Mouse (Mus musculus): ENCODE results near the gene 4833439L19Rik. TPM values are rescaled to one million over a fixed set of nuclear protein-coding genes. Genes with fewer than 3 reads are reported as not detected.
"Not testable (repeated sequence)": the region's sequence is repeated elsewhere in the genome, so short reads cannot be mapped to it uniquely, and the experiment has no call there.

Gene 4833439L19Rik
- polyA plus RNA-seq (2014; fragmentation: Nextera tagmentation; extraction: Ambion mirVana) = 95.1 and 104 TPM in 2 replicates

DNA sequence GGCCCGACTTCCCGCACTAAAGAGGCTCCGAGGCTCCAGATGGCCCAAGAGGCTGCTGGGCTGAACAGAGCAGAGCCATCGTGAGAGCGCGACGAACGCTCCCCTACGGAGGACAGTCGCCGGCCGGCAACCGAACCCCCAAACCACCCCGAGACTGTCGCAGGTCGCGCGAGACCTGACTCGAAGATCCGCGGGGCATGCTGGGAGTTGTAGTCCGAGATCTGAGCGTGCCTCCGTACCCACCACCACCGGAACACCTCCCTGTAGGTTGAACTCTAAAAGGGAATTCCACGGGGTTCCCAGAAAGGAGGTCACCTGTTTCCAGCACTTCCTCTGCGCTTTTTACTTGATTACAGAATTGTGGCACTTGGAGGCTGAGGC is at the start of gene 4833439L19Rik:
4833439L19Rik (minus strand) TSS at position 235 of the 381 bp plus-strand sequence.
- Histone ChIP-seq H3K9ac (ENCODE audit: low read depth, low read length) (peak within 1 kb of the TSS; percentile 94), H3K4me1 (replicated peaks; ENCODE audit: control insufficient read depth, insufficient read depth, low read length) (peaks cover 6% of the 10 kb centered on the region), H3K36me3 (ENCODE audit: control insufficient read depth, insufficient read depth, low read length) (peaks cover 7% of the 10 kb centered on the region), H3K27me3 (replicated peaks; ENCODE audit: control insufficient read depth, insufficient read depth, low read length) (no peaks in the 10 kb centered on the region), H3K4me3 (ENCODE audit: low read depth, low read length) (peak within 1 kb of the TSS; percentile 97), H3K9me3 (ENCODE audit: control insufficient read depth, low read length) (no peaks in the 10 kb centered on the region), H3K27ac (ENCODE audit: low read depth, low read length) (peak within 1 kb of the TSS; percentile 68), H3K4me2 (peak within 1 kb of the TSS; percentile 93)
- DNase-seq (ENCODE audit: low spot score) = peak; percentile 90
- 0% methylated on average over 27 of the region's 27 CpGs for WGBS
- peak; percentile 90 for ATAC-seq (replicated peaks; ENCODE audit: low FRiP score)

DNA sequence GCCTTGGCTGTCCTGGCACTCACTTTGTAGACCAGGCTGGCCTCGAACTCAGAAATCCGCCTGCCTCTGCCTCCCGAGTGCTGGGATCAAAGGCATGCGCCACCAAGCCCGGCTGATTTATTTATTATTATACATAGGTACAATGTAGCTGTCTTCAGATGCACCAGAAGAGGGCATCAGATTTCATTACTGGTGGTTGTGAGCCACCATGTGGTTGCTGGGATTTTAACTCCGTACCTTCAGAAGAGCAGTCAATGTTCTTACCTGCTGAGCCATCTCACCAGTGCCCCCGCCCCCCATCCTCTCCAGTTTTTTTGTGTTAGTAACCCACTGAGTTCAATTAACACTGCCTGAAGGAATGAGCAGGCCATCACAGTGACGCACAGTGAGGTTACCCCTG is 47.9 kb upstream of the 4833439L19Rik start:
- not testable (repeated sequence) for H3K27me3 ChIP-seq (replicated peaks; ENCODE audit: control insufficient read depth, insufficient read depth, low read length)

GRCm38 (mm10) chr13:54610972-54611754 is 45.9 kb upstream of the 4833439L19Rik start, which contains the start of gene Cltb:
TSS of gene Cltb (minus strand) at chr13:54611344.
- WGBS = under 1% methylated on average over 66 of the region's 66 CpGs
- no peaks in the 10 kb centered on the region for H3K27me3 ChIP-seq (replicated peaks; ENCODE audit: control insufficient read depth, insufficient read depth, low read length)
- peak within 1 kb of the TSS; percentile 92 for H3K4me2 ChIP-seq
- peak; percentile 85 for DNase-seq (ENCODE audit: low spot score)
- H3K27ac ChIP-seq (ENCODE audit: low read depth, low read length) = peak within 1 kb of the TSS; percentile 16; the same call in 1 of the 2 replicates
- no peaks in the 10 kb centered on the region for H3K36me3 ChIP-seq (ENCODE audit: control insufficient read depth, insufficient read depth, low read length)
- H3K4me3 ChIP-seq (ENCODE audit: low read depth, low read length) = peak within 1 kb of the TSS; percentile 69
- no peaks in the 10 kb centered on the region for H3K9me3 ChIP-seq (ENCODE audit: control insufficient read depth, low read length)
- H3K4me1 ChIP-seq (replicated peaks; ENCODE audit: control insufficient read depth, insufficient read depth, low read length) = peaks cover 26% of the 10 kb centered on the region
- peak; percentile 63 for ATAC-seq (replicated peaks; ENCODE audit: low FRiP score)
- peak within 1 kb of the TSS; percentile 71 for H3K9ac ChIP-seq (ENCODE audit: low read depth, low read length)

More for the DNA sequence above, 47.9 kb upstream of the 4833439L19Rik start:
- H3K9ac ChIP-seq (ENCODE audit: low read depth, low read length); H3K36me3 ChIP-seq (ENCODE audit: control insufficient read depth, insufficient read depth, low read length); ATAC-seq (replicated peaks; ENCODE audit: low FRiP score); H3K4me3 ChIP-seq (ENCODE audit: low read depth, low read length); H3K4me2 ChIP-seq; H3K27ac ChIP-seq (ENCODE audit: low read depth, low read length); H3K9me3 ChIP-seq (ENCODE audit: control insufficient read depth, low read length); DNase-seq (ENCODE audit: low spot score): not testable (repeated sequence)
- peaks cover 18% of the 10 kb centered on the region for H3K4me1 ChIP-seq (replicated peaks; ENCODE audit: control insufficient read depth, insufficient read depth, low read length)
- WGBS = 80% methylated on average over 8 of the region's 8 CpGs

DNA sequence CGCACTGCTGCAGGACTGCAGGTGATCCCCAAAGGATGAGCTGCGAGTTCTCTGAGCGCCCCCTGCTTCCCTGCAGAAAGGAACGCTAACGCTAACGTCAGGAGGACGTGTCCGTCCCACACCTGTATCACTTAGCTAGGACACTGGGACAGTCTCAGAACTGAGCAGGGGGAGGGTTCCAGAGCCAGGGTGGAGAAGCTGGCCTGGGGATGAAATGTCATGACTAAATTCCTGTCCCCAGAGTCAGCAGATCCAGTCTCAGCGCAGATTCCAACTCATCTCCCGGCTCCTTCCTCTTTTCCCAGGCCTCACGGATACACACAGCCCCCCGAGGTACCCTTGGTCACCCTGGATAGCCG is 45.4 kb upstream of the 4833439L19Rik start:
- peak overlapping the region; percentile 92 for H3K4me2 ChIP-seq
- ATAC-seq (replicated peaks; ENCODE audit: low FRiP score) (no peak; the same call in 1 of the 2 replicates), DNase-seq (ENCODE audit: low spot score) (no peak)
- no peaks in the 10 kb centered on the region for H3K36me3 ChIP-seq (ENCODE audit: control insufficient read depth, insufficient read depth, low read length)
- H3K9me3 ChIP-seq (ENCODE audit: control insufficient read depth, low read length) = no peaks in the 10 kb centered on the region
- 14% methylated on average over 13 of the region's 13 CpGs for WGBS
- H3K27ac ChIP-seq (ENCODE audit: low read depth, low read length) = no peak overlapping the region
- H3K27me3 ChIP-seq (replicated peaks; ENCODE audit: control insufficient read depth, insufficient read depth, low read length) = no peaks in the 10 kb centered on the region
- peak overlapping the region; percentile 69 for H3K4me3 ChIP-seq (ENCODE audit: low read depth, low read length)
- peaks cover 26% of the 10 kb centered on the region for H3K4me1 ChIP-seq (replicated peaks; ENCODE audit: control insufficient read depth, insufficient read depth, low read length)
- H3K9ac ChIP-seq (ENCODE audit: low read depth, low read length) = peak overlapping the region; percentile 71

DNA sequence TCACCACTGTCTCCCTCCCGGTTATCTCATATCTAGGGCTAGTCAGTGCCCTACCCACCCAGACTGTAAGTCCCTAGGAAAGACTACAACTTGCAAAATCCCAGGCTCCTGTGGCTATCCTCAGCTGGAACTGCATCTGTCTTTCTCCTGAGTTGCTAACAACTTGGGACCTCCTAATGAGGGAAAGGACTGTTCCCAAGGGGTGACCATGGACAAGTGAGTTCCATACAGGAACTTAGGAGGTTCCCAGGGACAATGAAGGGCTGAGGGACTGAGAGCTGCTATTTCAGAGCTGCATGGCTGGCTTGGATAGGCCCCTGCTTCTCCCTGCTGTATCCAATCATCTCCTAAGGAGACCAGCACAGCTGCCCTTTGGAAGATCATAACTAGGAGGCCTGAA is 44.1 kb upstream of the 4833439L19Rik start:
- no peak for ATAC-seq (replicated peaks; ENCODE audit: low FRiP score)
- Histone ChIP-seq H3K4me2 (peak overlapping the region; percentile 41), H3K27ac (ENCODE audit: low read depth, low read length) (peak overlapping the region; percentile 16; the same call in 1 of the 2 replicates), H3K4me1 (replicated peaks; ENCODE audit: control insufficient read depth, insufficient read depth, low read length) (peaks cover 26% of the 10 kb centered on the region), H3K4me3 (ENCODE audit: low read depth, low read length) (no peak overlapping the region; the same call in 1 of the 2 replicates), H3K9me3 (ENCODE audit: control insufficient read depth, low read length) (no peaks in the 10 kb centered on the region), H3K36me3 (ENCODE audit: control insufficient read depth, insufficient read depth, low read length) (no peaks in the 10 kb centered on the region), H3K9ac (ENCODE audit: low read depth, low read length) (no peak overlapping the region), H3K27me3 (replicated peaks; ENCODE audit: control insufficient read depth, insufficient read depth, low read length) (no peaks in the 10 kb centered on the region)
- WGBS = 17% methylated on average over 1 of the region's 1 CpGs
- no peak for DNase-seq (ENCODE audit: low spot score)

- no peaks in the 10 kb centered on the region for H3K36me3 ChIP-seq (ENCODE audit: control insufficient read depth, insufficient read depth, low read length)
- 59% methylated on average over 8 of the region's 8 CpGs for WGBS
- no peak overlapping the region for H3K4me3 ChIP-seq (ENCODE audit: low read depth, low read length)
- peak overlapping the region; percentile 41; the same call in 1 of the 2 replicates for H3K4me2 ChIP-seq
- ATAC-seq (replicated peaks; ENCODE audit: low FRiP score) (no peak), DNase-seq (ENCODE audit: low spot score) (no peak)
- no peaks in the 10 kb centered on the region for H3K9me3 ChIP-seq (ENCODE audit: control insufficient read depth, low read length)
- H3K27ac ChIP-seq (ENCODE audit: low read depth, low read length) = peak overlapping the region; percentile 16; the same call in 1 of the 2 replicates
- no peak overlapping the region for H3K9ac ChIP-seq (ENCODE audit: low read depth, low read length)
- peaks cover 26% of the 10 kb centered on the region for H3K4me1 ChIP-seq (replicated peaks; ENCODE audit: control insufficient read depth, insufficient read depth, low read length)
- no peaks in the 10 kb centered on the region for H3K27me3 ChIP-seq (replicated peaks; ENCODE audit: control insufficient read depth, insufficient read depth, low read length)
Observed at GRCm38 (mm10) chr13:54608666-54609065, 43.4 kb upstream of the 4833439L19Rik start.

GRCm38 (mm10) chr13:54608002-54608401 is 42.8 kb upstream of the 4833439L19Rik start:
- Histone ChIP-seq H3K27ac (ENCODE audit: low read depth, low read length) (no peak overlapping the region), H3K4me1 (replicated peaks; ENCODE audit: control insufficient read depth, insufficient read depth, low read length) (peaks cover 26% of the 10 kb centered on the region), H3K4me2 (peak overlapping the region; percentile 11; the same call in 1 of the 2 replicates), H3K9me3 (ENCODE audit: control insufficient read depth, low read length) (no peaks in the 10 kb centered on the region), H3K9ac (ENCODE audit: low read depth, low read length) (no peak overlapping the region), H3K27me3 (replicated peaks; ENCODE audit: control insufficient read depth, insufficient read depth, low read length) (no peaks in the 10 kb centered on the region), H3K36me3 (ENCODE audit: control insufficient read depth, insufficient read depth, low read length) (no peaks in the 10 kb centered on the region), H3K4me3 (ENCODE audit: low read depth, low read length) (no peak overlapping the region)
- DNase-seq (ENCODE audit: low spot score) (no peak), ATAC-seq (replicated peaks; ENCODE audit: low FRiP score) (peak; percentile 81)
- 76% methylated on average over 3 of the region's 3 CpGs for WGBS

DNA sequence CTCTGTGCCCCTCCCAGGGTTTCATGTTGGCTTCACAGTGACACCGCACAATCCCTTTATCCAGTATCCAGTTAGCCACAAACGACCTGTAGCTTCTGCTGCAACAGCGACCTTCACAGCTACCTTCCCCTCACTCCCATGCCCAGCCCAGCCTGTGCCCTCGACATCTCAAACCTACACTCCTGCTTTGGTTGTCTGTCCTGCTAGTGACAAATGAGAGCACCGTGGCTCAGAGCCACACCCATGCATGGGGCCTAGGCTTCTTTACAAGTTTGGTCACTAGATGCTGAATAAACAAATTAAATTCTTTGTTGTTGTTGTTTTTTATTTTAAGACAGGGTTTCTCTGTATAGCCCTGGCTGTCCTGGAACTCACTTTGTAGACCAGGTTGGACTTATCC is 42.0 kb upstream of the 4833439L19Rik start:
- 52% methylated on average over 5 of the region's 5 CpGs for WGBS
- no peaks in the 10 kb centered on the region for H3K27me3 ChIP-seq (replicated peaks; ENCODE audit: control insufficient read depth, insufficient read depth, low read length)
- H3K9ac ChIP-seq (ENCODE audit: low read depth, low read length) = peak overlapping the region; percentile 25; the same call in 1 of the 2 replicates
- H3K4me1 ChIP-seq (replicated peaks; ENCODE audit: control insufficient read depth, insufficient read depth, low read length) = peaks cover 26% of the 10 kb centered on the region
- ATAC-seq (replicated peaks; ENCODE audit: low FRiP score) = peak; percentile 48; the same call in 1 of the 2 replicates
- H3K9me3 ChIP-seq (ENCODE audit: control insufficient read depth, low read length) = no peaks in the 10 kb centered on the region
- H3K27ac ChIP-seq (ENCODE audit: low read depth, low read length) = no peak overlapping the region
- H3K36me3 ChIP-seq (ENCODE audit: control insufficient read depth, insufficient read depth, low read length) = no peaks in the 10 kb centered on the region
- H3K4me2 ChIP-seq = peak overlapping the region; percentile 22
- no peak overlapping the region for H3K4me3 ChIP-seq (ENCODE audit: low read depth, low read length)
- no peak for DNase-seq (ENCODE audit: low spot score)
